Comparison of ENCODE assay signal across 19 mouse cellular contexts in genomic region chrX:159390347-159390962, GRCm38 (mm10). TPM values are rescaled to one million over a fixed set of nuclear protein-coding genes. Genes with fewer than 3 reads are reported as not detected.
"Had no signal": no experiment of that assay in that cellular context is flagged by ENCODE, and none has a peak within 500 bp of the region (broad histone marks: within the 10 kb centered on the region; RNA-seq: fewer than 3 reads in every experiment).

No protein-coding gene starts in this region.

- H3K27me3 ChIP-seq: lung, embryonic 15.5 days; megakaryocyte, embryonic 14.5 days; midbrain, embryonic 12.5 days; neural tube, embryonic 12.5 days had no signal

- H3K36me3 ChIP-seq: lung, embryonic 15.5 days; neural tube, embryonic 12.5 days had no signal

- H3K27ac ChIP-seq: lung, embryonic 15.5 days; macrophage; midbrain, embryonic 10.5 days; midbrain, embryonic 12.5 days; neural tube, embryonic 12.5 days had no signal

- H3K4me1 ChIP-seq: lung, embryonic 15.5 days; megakaryocyte, embryonic 14.5 days; midbrain, embryonic 10.5 days; midbrain, embryonic 12.5 days; neural tube, embryonic 12.5 days had no signal

- ATAC-seq: lung, postnatal 0 days; midbrain, embryonic 16.5 days had no signal

- H3K4me2 ChIP-seq: lung, embryonic 15.5 days; midbrain, embryonic 12.5 days; neural tube, embryonic 12.5 days had no signal

- H3K4me3 ChIP-seq: lung, embryonic 15.5 days; megakaryocyte, embryonic 14.5 days; midbrain, embryonic 10.5 days; midbrain, embryonic 12.5 days; neural tube, embryonic 12.5 days had no signal

- H3K9me3 ChIP-seq: lung, embryonic 15.5 days; megakaryocyte, embryonic 14.5 days; midbrain, embryonic 10.5 days; midbrain, embryonic 12.5 days; neural tube, embryonic 12.5 days had no signal

- H3K9ac ChIP-seq: lung, embryonic 15.5 days; midbrain, embryonic 12.5 days; neural tube, embryonic 12.5 days had no signal

- DNase-seq: lung, adult 2 months; lung, postnatal 14 days; lung, postnatal 36 days; midbrain, embryonic 14.5 days; right cerebral cortex, postnatal 14 days; thymus, adult 18-20 months; thymus, postnatal 14 days; thymus, postnatal 36 days had no signal

RNA-seq across cellular contexts. Expression of gene Map7d2, which starts 23.9 kb away (rescaled TPM):
- total RNA-seq: neutrophil, adult 5-6 weeks had no signal
- polyA plus RNA-seq: liver, embryonic 16.5 days; macrophage; spleen, adult 2 months had no signal
